Mouse (Mus musculus): ENCODE measurements around the gene Gm49403.
"Not testable (repeated sequence)": the region's sequence is repeated elsewhere in the genome, so short reads cannot be mapped to it uniquely, and the experiment has no call there.

The Gm49403 gene

GRCm38 (mm10) chr19:8883616-8884015 lies at the start of gene Gm49403, which contains the start of gene Lbhd1:
Gm49403 (plus strand) TSS chr19:8883930.
Lbhd1 (plus strand) TSS chr19:8883732.
- DNase-seq (ENCODE audit: low read depth, low spot score) = no peak

- not testable (repeated sequence) for DNase-seq (ENCODE audit: low read depth, low spot score)
Observed at GRCm38 (mm10) chr19:8836327-8836726, 47.4 kb upstream of the Gm49403 start.

- no peak for DNase-seq (ENCODE audit: low read depth, low spot score)
Observed at GRCm38 (mm10) chr19:8837251-8837791, 46.4 kb upstream of the Gm49403 start, which contains the start of gene Bscl2. Bscl2 (plus strand) TSS chr19:8837467.

- DNase-seq (ENCODE audit: low read depth, low spot score) = no peak
Observed at GRCm38 (mm10) chr19:8838041-8838730, 45.5 kb upstream of the Gm49403 start.

- DNase-seq (ENCODE audit: low read depth, low spot score) = no peak
Observed at GRCm38 (mm10) chr19:8839103-8839907, 44.4 kb upstream of the Gm49403 start, which contains the start of gene Gng3. Gng3 (minus strand) TSS chr19:8839194.

GRCm38 (mm10) chr19:8839908-8840791 lies 43.6 kb upstream of the Gm49403 start:
- no peak for DNase-seq (ENCODE audit: low read depth, low spot score)

- DNase-seq (ENCODE audit: low read depth, low spot score) = no peak
Observed at GRCm38 (mm10) chr19:8841012-8841411, 42.7 kb upstream of the Gm49403 start.

DNA sequence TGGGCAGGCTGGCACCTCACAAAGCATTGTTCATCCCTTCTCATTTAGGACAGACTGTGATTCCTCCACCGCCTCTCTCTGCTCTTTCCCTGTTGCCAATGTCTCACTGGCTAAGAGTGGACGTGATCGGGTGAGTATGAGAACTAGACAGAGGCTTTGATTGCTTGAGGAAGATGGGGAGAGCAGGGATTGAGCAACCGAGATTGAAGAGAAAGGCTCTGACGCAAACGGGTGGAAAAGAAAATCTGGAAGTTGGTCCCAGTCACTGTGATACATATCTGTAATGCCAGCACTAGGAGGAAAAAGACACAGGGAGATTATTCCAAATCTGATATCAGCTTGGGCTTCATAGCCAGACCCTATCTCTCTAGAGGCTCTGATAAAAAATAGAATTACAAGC lies 40.8 kb upstream of the Gm49403 start:
- DNase-seq (ENCODE audit: low read depth, low spot score) = no peak

- no peak for DNase-seq (ENCODE audit: low read depth, low spot score)
Observed at GRCm38 (mm10) chr19:8844371-8845129, 39.2 kb upstream of the Gm49403 start.

DNA sequence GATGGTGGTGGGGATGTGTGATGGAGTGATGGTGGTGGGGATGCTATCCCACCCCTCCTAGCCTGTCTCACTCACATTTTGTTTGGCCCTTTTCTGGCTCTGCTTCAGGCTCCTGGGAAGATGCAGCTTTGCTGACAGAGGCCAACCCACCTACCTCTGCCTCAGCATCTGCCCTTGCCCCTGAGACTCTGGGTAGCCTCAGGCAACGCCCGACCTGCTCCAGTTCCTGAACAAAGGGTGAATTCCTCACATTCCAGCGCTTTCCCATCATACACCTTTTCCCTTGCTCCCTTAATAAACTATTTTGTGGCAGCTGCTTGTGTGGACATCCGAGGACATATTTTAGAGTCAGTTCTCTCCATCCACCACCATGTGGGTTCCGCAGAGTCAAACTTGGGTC lies 35.4 kb upstream of the Gm49403 start:
- no peak for DNase-seq (ENCODE audit: low read depth, low spot score)

- no peak for DNase-seq (ENCODE audit: low read depth, low spot score)
Observed at GRCm38 (mm10) chr19:8850402-8850901, 33.3 kb upstream of the Gm49403 start, which contains the start of gene Lrrn4cl. Lrrn4cl (plus strand) TSS chr19:8850768.

GRCm38 (mm10) chr19:8851639-8852038 lies 32.1 kb upstream of the Gm49403 start:
- no peak for DNase-seq (ENCODE audit: low read depth, low spot score)

GRCm38 (mm10) chr19:8852236-8852928 lies 31.3 kb upstream of the Gm49403 start:
- DNase-seq (ENCODE audit: low read depth, low spot score) = no peak

DNA sequence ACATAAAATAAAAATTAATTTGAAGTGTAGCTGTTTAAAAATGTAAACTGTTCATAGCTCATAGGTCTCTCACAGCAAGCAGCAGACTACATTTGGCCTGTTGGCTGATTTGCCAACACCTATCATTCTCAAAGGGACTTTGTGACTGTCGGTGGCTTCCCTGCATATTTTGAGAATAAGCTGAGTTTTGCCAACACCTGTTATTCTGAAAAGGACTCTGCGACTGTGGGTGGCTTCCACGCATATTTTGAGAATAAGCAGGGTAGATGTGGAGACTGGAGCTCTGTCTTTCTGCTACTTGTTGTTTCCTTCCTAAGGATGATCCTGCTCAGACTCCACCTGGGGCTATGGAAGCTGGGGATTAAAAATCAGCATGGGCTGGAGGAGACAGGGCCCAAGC lies 30.6 kb upstream of the Gm49403 start:
- no peak for DNase-seq (ENCODE audit: low read depth, low spot score)

GRCm38 (mm10) chr19:8857689-8858088 lies 26.0 kb upstream of the Gm49403 start:
- no peak for DNase-seq (ENCODE audit: low read depth, low spot score)

- no peak for DNase-seq (ENCODE audit: low read depth, low spot score)
Observed at GRCm38 (mm10) chr19:8859018-8859417, 24.7 kb upstream of the Gm49403 start.

DNA sequence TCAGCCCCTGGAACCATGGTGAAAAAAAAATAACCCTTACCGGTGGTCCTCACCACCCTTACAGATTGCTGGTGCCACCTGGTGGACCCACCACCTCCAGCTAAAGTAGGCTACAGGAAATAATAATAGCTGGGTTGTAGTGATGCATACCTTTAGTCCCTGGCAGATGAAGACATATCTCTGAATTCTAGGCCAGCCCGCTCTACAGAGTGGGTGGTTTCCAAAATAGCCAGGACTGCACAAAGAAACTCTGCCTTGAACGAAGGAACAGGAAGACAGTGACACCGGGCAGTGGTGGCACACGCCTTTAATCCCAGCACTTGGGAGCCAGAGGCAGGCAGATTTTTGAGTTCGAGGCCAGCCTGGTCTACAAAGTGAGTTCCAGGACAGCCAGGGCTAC lies 19.5 kb upstream of the Gm49403 start:
- no peak for DNase-seq (ENCODE audit: low read depth, low spot score)

DNA sequence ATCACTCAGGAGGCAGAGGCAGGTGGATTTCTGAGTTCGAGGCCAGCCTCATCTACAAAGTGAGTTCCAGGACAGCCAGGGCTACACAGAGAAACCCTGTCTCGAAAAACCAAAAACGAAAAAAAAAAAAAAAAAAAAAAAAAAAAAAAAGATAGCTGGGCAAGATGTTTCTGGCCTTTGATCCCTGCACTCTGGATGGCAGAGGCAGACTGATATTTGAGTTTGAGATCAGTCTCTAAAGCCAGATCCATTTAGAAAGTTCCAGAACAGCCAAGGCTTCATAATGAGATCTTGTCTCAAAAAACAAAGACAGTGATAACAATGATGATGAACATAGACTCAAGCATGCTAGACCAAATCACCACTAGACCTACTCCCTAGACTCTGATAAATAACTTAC lies 13.3 kb upstream of the Gm49403 start:
- not testable (repeated sequence) for DNase-seq (ENCODE audit: low read depth, low spot score)

- no peak for DNase-seq (ENCODE audit: low read depth, low spot score)
Observed at GRCm38 (mm10) chr19:8870838-8871237, 12.9 kb upstream of the Gm49403 start.

Measured in WW6 (cell line).